8 mouse cellular contexts compared by ENCODE assay signal in the genomic region with DNA sequence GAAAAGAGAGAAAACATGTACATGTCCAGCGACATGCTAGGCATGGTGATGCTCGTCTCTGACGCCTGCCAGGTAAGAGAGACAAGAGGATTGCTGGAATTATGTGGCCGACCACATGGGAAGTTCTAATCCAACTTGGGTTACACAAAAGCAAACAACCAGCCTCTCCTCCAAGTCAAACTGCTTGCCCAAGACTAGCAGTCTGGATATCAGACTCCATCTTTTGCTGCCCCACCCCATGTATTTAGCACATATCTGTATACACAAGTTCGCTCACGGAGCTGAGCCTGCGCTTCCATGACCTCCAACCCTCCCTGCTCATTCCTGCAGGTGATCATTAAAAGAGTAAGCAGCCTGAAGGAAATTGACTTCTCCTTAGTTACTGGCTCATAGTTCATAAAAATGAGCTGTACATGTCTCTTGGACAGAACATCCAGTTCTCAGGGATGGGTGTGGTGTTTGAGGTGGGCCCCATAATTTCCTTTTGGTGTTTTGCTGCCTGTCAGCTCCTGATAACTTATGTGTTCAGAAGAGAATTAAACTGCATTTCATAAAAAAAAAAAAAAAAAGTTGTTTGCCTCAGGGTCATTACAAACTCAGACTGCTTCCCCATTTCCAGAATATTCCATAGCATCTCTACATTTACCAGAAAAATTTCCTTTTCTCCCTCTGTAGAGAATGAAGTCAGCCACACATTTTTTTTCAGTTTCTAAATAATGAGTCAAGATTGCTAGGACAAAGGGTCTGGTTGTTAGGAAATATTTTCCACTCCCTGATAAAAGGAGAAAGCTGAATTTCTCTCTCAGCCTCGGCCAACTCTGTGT. TPM values are rescaled to one million over a fixed set of nuclear protein-coding genes. Genes with fewer than 3 reads are reported as not detected.
DNase-seq lines count a peak whose midpoint lies in the region; ATAC-seq and TF ChIP-seq lines count a peak whose summit lies in the region.

No protein-coding gene starts in this region.

- DNase-seq in CH12.LX (ENCODE audit: extremely low read depth), result no peak
- DNase-seq in spleen, postnatal 10 days (ENCODE audit: low spot score in 2 of 2), result peak; percentile 54 to 69
- DNase-seq in frontal cortex, postnatal 25 days (ENCODE audit: low spot score in 2 of 2), result no peak
- no peak for DNase-seq in left cerebral cortex, postnatal 10 days (ENCODE audit: extremely low spot score in 1 of 2, low spot score in 2 of 2)
- DNase-seq in frontal cortex, postnatal 14 days (ENCODE audit: low spot score in 2 of 2), result no peak

- in situ Hi-C loops in CH12.LX (cut with MboI; ENCODE audit: low pct_ligation_motif_present, low pct_unique_long_range_greater_than_20kb, low sequenced_read_pairs), result loop anchor here (10.0 kb wide), 1 partner anchor 273 kb away; no protein-coding TSS in a partner anchor

- no peaks in the 10 kb centered on the region for H3K79me2 ChIP-seq in CH12.LX (replicated peaks; ENCODE audit: control insufficient read depth, extremely low read depth, insufficient read depth, poor library complexity, severe bottlenecking)

- dilution Hi-C loops in CH12.LX (cut with MboI; ENCODE audit: extremely low pct_ligation_motif_present, extremely low pct_unique_long_range_greater_than_20kb, low sequenced_read_pairs), result no loop called here

- peak overlapping the region in 2 of 3 experiments; percentile 13 to 57 for H3K4me3 ChIP-seq in CH12.LX (replicated peaks in 1 of 3; ENCODE audit: low read depth in 2 of 3, low read length in 2 of 3, poor library complexity in 1 of 3)
- peak overlapping the region; percentile 65 for H3K4me3 ChIP-seq in bone marrow macrophage, adult 2 months (ENCODE audit: insufficient read depth, low read length)
- H3K4me3 ChIP-seq in heart, embryonic 12.5 days, result peak overlapping the region; percentile 67
- peak overlapping the region; percentile 67 for H3K4me3 ChIP-seq in limb, embryonic 15.5 days

- no peak overlapping the region for H3K27ac ChIP-seq in CH12.LX (ENCODE audit: insufficient read depth, low read depth)
- no peak overlapping the region for H3K27ac ChIP-seq in bone marrow macrophage, adult 2 months (ENCODE audit: insufficient read depth, low read depth, low read length)
- peak overlapping the region; percentile 85 for H3K27ac ChIP-seq in heart, embryonic 12.5 days (ENCODE audit: poor library complexity, severe bottlenecking)
- peak overlapping the region; percentile 73 for H3K27ac ChIP-seq in limb, embryonic 15.5 days

- H3K36me3 ChIP-seq in CH12.LX (replicated peaks in 1 of 2; ENCODE audit: control insufficient read depth in 1 of 2, insufficient read depth in 1 of 2, low read length in 1 of 2), result no peaks in the 10 kb centered on the region
- peaks cover 5% of the 10 kb centered on the region; the same call in 1 of the 2 replicates for H3K36me3 ChIP-seq in heart, embryonic 12.5 days
- no peaks in the 10 kb centered on the region for H3K36me3 ChIP-seq in limb, embryonic 15.5 days

- peaks cover 0 to 16% of the 10 kb centered on the region in 2 experiments; a peak in 2 of 4 replicates for H3K4me1 ChIP-seq in CH12.LX (ENCODE audit: control insufficient read depth in 1 of 2, insufficient read depth in 2 of 2)
- peaks cover 7% of the 10 kb centered on the region for H3K4me1 ChIP-seq in bone marrow macrophage, adult 2 months (ENCODE audit: control insufficient read depth, insufficient read depth, low read length)
- peaks cover 47% of the 10 kb centered on the region for H3K4me1 ChIP-seq in heart, embryonic 12.5 days (replicated peaks)
- peaks cover 8% of the 10 kb centered on the region for H3K4me1 ChIP-seq in limb, embryonic 15.5 days

- peak overlapping the region; percentile 70; the same call in 1 of the 2 replicates for H3K4me2 ChIP-seq in CH12.LX (ENCODE audit: insufficient read depth, low read depth, poor library complexity, severe bottlenecking)
- H3K4me2 ChIP-seq in heart, embryonic 12.5 days, result peak overlapping the region; percentile 91
- H3K4me2 ChIP-seq in limb, embryonic 15.5 days, result peak overlapping the region; percentile 97

- no peak for TF ChIP-seq RAD21 in CH12.LX (IDR thresholded peaks at IDR 0.05; ENCODE audit: low read depth, low read length)

- H3K27me3 ChIP-seq in CH12.LX (replicated peaks), result peaks cover 42% of the 10 kb centered on the region
- H3K27me3 ChIP-seq in heart, embryonic 12.5 days (replicated peaks), result no peaks in the 10 kb centered on the region
- H3K27me3 ChIP-seq in limb, embryonic 15.5 days, result peaks cover 19% of the 10 kb centered on the region; the same call in 1 of the 2 replicates

- TF ChIP-seq POLR2A in CH12.LX (IDR thresholded peaks at IDR 0.05; ENCODE audit: low read depth, low read length), result no peak
- TF ChIP-seq POLR2A in bone marrow macrophage, adult 2 months (IDR thresholded peaks at IDR 0.05; ENCODE audit: borderline replicate concordance, low read depth, low read length), result no peak

- no peak for TF ChIP-seq CTCF in CH12.LX (conservative IDR thresholded peaks at IDR 0.05 in 1 of 2, IDR thresholded peaks at IDR 0.05 in 1 of 2; ENCODE audit: low read depth in 2 of 2, low read length in 2 of 2)
- no peak for TF ChIP-seq CTCF in bone marrow macrophage, adult 2 months (IDR thresholded peaks at IDR 0.05; ENCODE audit: low read depth, low read length)

- H3K9me3 ChIP-seq in CH12.LX (replicated peaks; ENCODE audit: low read length), result peaks cover 4% of the 10 kb centered on the region
- no peaks in the 10 kb centered on the region for H3K9me3 ChIP-seq in heart, embryonic 12.5 days (replicated peaks)
- H3K9me3 ChIP-seq in limb, embryonic 15.5 days, result no peaks in the 10 kb centered on the region

- WGBS in heart, embryonic 12.5 days, result 64% methylated on average over 8 of the region's 8 CpGs
- WGBS in limb, embryonic 15.5 days, result 74% methylated on average over 8 of the region's 8 CpGs

- H3K9ac ChIP-seq in CH12.LX (ENCODE audit: insufficient read depth, low read depth), result no peak overlapping the region
- peak overlapping the region; percentile 89; the same call in 1 of the 2 replicates for H3K9ac ChIP-seq in heart, embryonic 12.5 days
- H3K9ac ChIP-seq in limb, embryonic 15.5 days, result no peak overlapping the region

- peak; percentile 0; the same call in 1 of the 2 replicates for ATAC-seq in heart, embryonic 12.5 days (ENCODE audit: insufficient number of reproducible peaks, low FRiP score)
- no peak for ATAC-seq in limb, embryonic 15.5 days (ENCODE audit: insufficient number of reproducible peaks, low FRiP score, low TSS enrichment, low read depth)

- TF ChIP-seq EP300 in CH12.LX (IDR thresholded peaks at IDR 0.05; ENCODE audit: low read length), result peak; percentile 46; the same call in 1 of the 2 replicates

- intact Hi-C loops in left cerebral cortex, postnatal 10 days (cut with DNase I), result loop anchor here (10.0 kb wide), 1 partner anchor 87 kb away; no protein-coding TSS in a partner anchor

TF ChIP-seq in CH12.LX, 34 proteins besides CTCF, POLR2A, EP300 and RAD21 (continues in another document):
- peak; percentile 46 for TF ChIP-seq ZNF384 (IDR thresholded peaks at IDR 0.05; ENCODE audit: low read depth, low read length)
- no peak for TF ChIP-seq JUN (IDR thresholded peaks at IDR 0.05; ENCODE audit: insufficient read depth, low read depth, low read length)
- no peak for TF ChIP-seq ELF1 (IDR thresholded peaks at IDR 0.05; ENCODE audit: low read depth, low read length)

RNA-seq across cellular contexts. Expression of gene A930018P22Rik, which starts 0.7 kb away (rescaled TPM):
- total RNA-seq in CH12.LX (2012; rRNA removed) (not detected in 2 replicates), CH12.LX (2014; rRNA removed) (not detected in 2 replicates)
- polyA plus RNA-seq in CH12.LX (2012; ENCODE audit: insufficient read length, low read depth), result not detected in 2 replicates
- polyA plus RNA-seq in bone marrow macrophage, adult 2 months (2012; ENCODE audit: insufficient read depth, insufficient read length, missing spikeins), result not detected in 2 replicates
- polyA plus RNA-seq in heart, embryonic 12.5 days (2016; fragmentation: Nextera tagmentation; extraction: Ambion mirVana), result 0.36 and 0.55 TPM in 2 replicates
- not detected in 2 replicates for polyA plus RNA-seq in limb, embryonic 15.5 days (2015; fragmentation: Nextera tagmentation; extraction: Ambion mirVana)
- total RNA-seq in left cerebral cortex, postnatal 10 days (2021), result not detected

RNA-seq across cellular contexts. Expression of gene Cd59a, which starts 26.3 kb away (rescaled TPM):
- total RNA-seq in CH12.LX (2012; rRNA removed) (2.9 and 4.5 TPM in 2 replicates), CH12.LX (2014; rRNA removed) (4.8 and 5.8 TPM in 2 replicates)
- polyA plus RNA-seq in CH12.LX (2012; ENCODE audit: insufficient read length, low read depth), result 6.6 TPM in 2 replicates
- 16.3 and 17.4 TPM in 2 replicates for polyA plus RNA-seq in bone marrow macrophage, adult 2 months (2012; ENCODE audit: insufficient read depth, insufficient read length, missing spikeins)
- polyA plus RNA-seq in heart, embryonic 12.5 days (2016; fragmentation: Nextera tagmentation; extraction: Ambion mirVana), result 83.3 and 85.1 TPM in 2 replicates
- polyA plus RNA-seq in limb, embryonic 15.5 days (2015; fragmentation: Nextera tagmentation; extraction: Ambion mirVana), result 16.0 and 20.1 TPM in 2 replicates
- total RNA-seq in left cerebral cortex, postnatal 10 days (2021), result 1 to 10 TPM; 2.1 to 3.3 TPM

RNA-seq across cellular contexts. Expression of gene Cd59b, which starts 52.2 kb away (rescaled TPM):
- total RNA-seq in CH12.LX (2012; rRNA removed), result 0.25 TPM in 1 of 2 replicates, not detected in the other
- total RNA-seq in CH12.LX (2014; rRNA removed), result 1.6 and 2.1 TPM in 2 replicates
- 0.80 and 1.00 TPM in 2 replicates for polyA plus RNA-seq in CH12.LX (2012; ENCODE audit: insufficient read length, low read depth)
- 1.9 and 2.1 TPM in 2 replicates for polyA plus RNA-seq in bone marrow macrophage, adult 2 months (2012; ENCODE audit: insufficient read depth, insufficient read length, missing spikeins)
- 4.9 and 7.0 TPM in 2 replicates for polyA plus RNA-seq in heart, embryonic 12.5 days (2016; fragmentation: Nextera tagmentation; extraction: Ambion mirVana)
- 6.8 and 7.4 TPM in 2 replicates for polyA plus RNA-seq in limb, embryonic 15.5 days (2015; fragmentation: Nextera tagmentation; extraction: Ambion mirVana)
- total RNA-seq in left cerebral cortex, postnatal 10 days (2021), result 1 to 10 TPM in 1 of 2 experiments, not detected in 1; 1.3 TPM

RNA-seq across cellular contexts. Expression of gene Gm10799, which starts 53.5 kb away (rescaled TPM):
- total RNA-seq in CH12.LX (2012; rRNA removed) (not detected in 2 replicates), CH12.LX (2014; rRNA removed) (not detected in 2 replicates)
- polyA plus RNA-seq in CH12.LX (2012; ENCODE audit: insufficient read length, low read depth), result not detected in 2 replicates
- not detected in 2 replicates for polyA plus RNA-seq in bone marrow macrophage, adult 2 months (2012; ENCODE audit: insufficient read depth, insufficient read length, missing spikeins)
- not detected in 2 replicates for polyA plus RNA-seq in heart, embryonic 12.5 days (2016; fragmentation: Nextera tagmentation; extraction: Ambion mirVana)
- not detected in 2 replicates for polyA plus RNA-seq in limb, embryonic 15.5 days (2015; fragmentation: Nextera tagmentation; extraction: Ambion mirVana)
- total RNA-seq in left cerebral cortex, postnatal 10 days (2021), result not detected

RNA-seq across cellular contexts. Expression of gene Gm10912, which starts 56.3 kb away (rescaled TPM):
- total RNA-seq in CH12.LX (2012; rRNA removed) (not detected in 2 replicates), CH12.LX (2014; rRNA removed) (not detected in 2 replicates)
- not detected in 2 replicates for polyA plus RNA-seq in CH12.LX (2012; ENCODE audit: insufficient read length, low read depth)
- polyA plus RNA-seq in bone marrow macrophage, adult 2 months (2012; ENCODE audit: insufficient read depth, insufficient read length, missing spikeins), result 0.66 TPM in 1 of 2 replicates, not detected in the other
- not detected in 2 replicates for polyA plus RNA-seq in heart, embryonic 12.5 days (2016; fragmentation: Nextera tagmentation; extraction: Ambion mirVana)
- polyA plus RNA-seq in limb, embryonic 15.5 days (2015; fragmentation: Nextera tagmentation; extraction: Ambion mirVana), result 0.12 TPM in 1 of 2 replicates, not detected in the other
- total RNA-seq in left cerebral cortex, postnatal 10 days (2021), result under 1 TPM in 1 of 2 experiments, not detected in 1; 0.49 TPM

Comparison
In these comparisons a context has a peak if more than half of its experiments do, and no peak if none do; other contexts are left out.
1. DNase-seq: peak in spleen, postnatal 10 days (2 of 2); none in CH12.LX (single experiment), frontal cortex, postnatal 25 days (0 of 2), left cerebral cortex, postnatal 10 days (0 of 2) and frontal cortex, postnatal 14 days (0 of 2).
2. H3K27ac ChIP-seq: peak in heart, embryonic 12.5 days (single experiment) and limb, embryonic 15.5 days (single experiment); none in CH12.LX (single experiment) and bone marrow macrophage, adult 2 months (single experiment).
3. Peak in every context shown above with its lines, with median percentiles within 50 percentile points of each other: H3K4me2 ChIP-seq and H3K4me3 ChIP-seq.